Mouse (Mus musculus) embryonic facial prominence, embryonic 15.5 days (tissue): Measurements from ENCODE around the gene Poc1a. TPM values are rescaled to one million over a fixed set of nuclear protein-coding genes. Genes with fewer than 3 reads are reported as not detected.
A peak's percentile ranks its signal among the peaks of the same experiment; 100 is the strongest.

ENCODE experiments used
- ATAC-seq: fragments of 200-750 bp; cut with Nextera tagmentation; 2 replicates; pipeline ENCODE4 v1.8.0; 2017; ENCODE audit warnings: low read depth, moderate TSS enrichment; ENCODE audit not compliant: insufficient number of reproducible peaks, low FRiP score, low TSS enrichment
- H3K27ac ChIP-seq: fragments of 300-500 bp; sonication (generic); replicated peaks from 2 replicates; pipeline ENCODE4 v1.5.1; 2015; ENCODE audit warnings: mild to moderate bottlenecking, inconsistent platforms
- H3K27me3 ChIP-seq: fragments of 300-500 bp; sonication (generic); 2 replicates; pipeline ENCODE4 v1.6.1; 2015; ENCODE audit warnings: inconsistent platforms
- H3K36me3 ChIP-seq: fragments of 300-500 bp; sonication (generic); 2 replicates; pipeline ENCODE4 v1.6.1; 2015; ENCODE audit warnings: mild to moderate bottlenecking, inconsistent platforms
- H3K4me1 ChIP-seq: fragments of 300-500 bp; sonication (generic); 2 replicates; pipeline ENCODE4 v1.6.1; 2015; ENCODE audit warnings: inconsistent platforms
- H3K4me2 ChIP-seq: fragments of 300-500 bp; sonication (generic); replicated peaks from 2 replicates; pipeline ENCODE4 v1.6.1; 2015; ENCODE audit warnings: mild to moderate bottlenecking, inconsistent platforms
- H3K4me3 ChIP-seq: fragments of 300-500 bp; sonication (generic); replicated peaks from 2 replicates; pipeline ENCODE4 v1.5.1; 2015; ENCODE audit warnings: mild to moderate bottlenecking, inconsistent platforms
- H3K9ac ChIP-seq: fragments of 300-500 bp; sonication (generic); 2 replicates; pipeline ENCODE4 v1.6.1; 2015; ENCODE audit warnings: inconsistent platforms
- H3K9me3 ChIP-seq: fragments of 300-500 bp; sonication (generic); replicated peaks from 2 replicates; pipeline ENCODE4 v1.6.1; 2016; ENCODE audit warnings: inconsistent platforms
- WGBS: fragments of 180-500 bp; shearing (Covaris S2); methylation state at CpG from one replicate; pipeline ENCODE4 v1.1.7; 2015; 5-methylcytosine and 5-hydroxymethylcytosine counted together
- polyA plus RNA-seq: library from polyadenylated mRNA; unstranded; fragments of >200 nt; fragmentation: Nextera tagmentation; extraction: Ambion mirVana; gene quantifications from 2 replicates; pipeline ENCODE4 v1.2.1, GENCODE M21; 2015

Poc1a gene
- polyA plus RNA-seq, 1 experiment from 2014 or later = 32.8 TPM

- Histone ChIP-seq H3K36me3 (peaks cover 7% of the 10 kb centered on the region; the same call in 1 of the 2 replicates), H3K4me3 (no peak overlapping the region), H3K4me1 (peaks cover 31% of the 10 kb centered on the region), H3K9me3 (no peaks in the 10 kb centered on the region), H3K9ac (no peak overlapping the region), H3K27ac (0 out of 2 replicates have a peak overlapping the region, but pooled peaks have one; percentile 17), H3K27me3 (no peaks in the 10 kb centered on the region), H3K4me2 (no peak overlapping the region)
- WGBS = 81% methylated on average over 16 of the region's 16 CpGs
- no peak for ATAC-seq
Measured at GRCm38 (mm10) chr9:106302446-106303150, 21.7 kb downstream of the Poc1a start.

GRCm38 (mm10) chr9:106303460-106303960 lies 22.6 kb downstream of the Poc1a start:
- 81% methylated on average over 6 of the region's 6 CpGs for WGBS

GRCm38 (mm10) chr9:106305228-106305627 lies 24.4 kb downstream of the Poc1a start:
- no peak overlapping the region for H3K9ac ChIP-seq
- H3K9me3 ChIP-seq = no peaks in the 10 kb centered on the region
- ATAC-seq = no peak
- peaks cover 26% of the 10 kb centered on the region for H3K4me1 ChIP-seq
- no peak overlapping the region for H3K4me3 ChIP-seq
- 60% methylated on average over 7 of the region's 7 CpGs for WGBS
- H3K27ac ChIP-seq = no peak overlapping the region
- H3K36me3 ChIP-seq = no peaks in the 10 kb centered on the region; the same call in 1 of the 2 replicates
- H3K4me2 ChIP-seq = no peak overlapping the region
- H3K27me3 ChIP-seq = no peaks in the 10 kb centered on the region

More at GRCm38 (mm10) chr9:106303460-106303960, 22.6 kb downstream of the Poc1a start:
- Histone ChIP-seq H3K4me3 (no peak overlapping the region), H3K4me2 (no peak overlapping the region), H3K27ac (no peak overlapping the region), H3K27me3 (no peaks in the 10 kb centered on the region), H3K36me3 (peaks cover 3% of the 10 kb centered on the region; the same call in 1 of the 2 replicates), H3K9ac (no peak overlapping the region), H3K4me1 (peaks cover 31% of the 10 kb centered on the region), H3K9me3 (no peaks in the 10 kb centered on the region)
- ATAC-seq = no peak

- no peaks in the 10 kb centered on the region for H3K27me3 ChIP-seq
- no peak overlapping the region for H3K27ac ChIP-seq
- no peaks in the 10 kb centered on the region for H3K9me3 ChIP-seq
- no peaks in the 10 kb centered on the region; the same call in 1 of the 2 replicates for H3K36me3 ChIP-seq
- WGBS = 36% methylated on average over 8 of the region's 8 CpGs
- peaks cover 19% of the 10 kb centered on the region; the same call in 1 of the 2 replicates for H3K4me1 ChIP-seq
- ATAC-seq = no peak
- no peak overlapping the region for H3K9ac ChIP-seq
- no peak overlapping the region for H3K4me2 ChIP-seq
- no peak overlapping the region for H3K4me3 ChIP-seq
Measured at GRCm38 (mm10) chr9:106306662-106307351, 25.9 kb downstream of the Poc1a start.

- WGBS = 90% methylated on average over 5 of the region's 5 CpGs
- Histone ChIP-seq H3K9ac (no peak overlapping the region), H3K4me2 (no peak overlapping the region), H3K4me3 (no peak overlapping the region), H3K27ac (no peak overlapping the region), H3K36me3 (no peaks in the 10 kb centered on the region), H3K4me1 (peaks cover 19% of the 10 kb centered on the region; the same call in 1 of the 2 replicates), H3K9me3 (no peaks in the 10 kb centered on the region), H3K27me3 (no peaks in the 10 kb centered on the region)
- ATAC-seq = no peak
Measured at GRCm38 (mm10) chr9:106308151-106308550, 27.3 kb downstream of the Poc1a start.

- Histone ChIP-seq H3K27me3 (no peaks in the 10 kb centered on the region), H3K9me3 (no peaks in the 10 kb centered on the region), H3K27ac (peak overlapping the region; percentile 34; the same call in 1 of the 2 replicates), H3K4me2 (no peak overlapping the region), H3K4me1 (peaks cover 19% of the 10 kb centered on the region; the same call in 1 of the 2 replicates), H3K9ac (no peak overlapping the region), H3K36me3 (no peaks in the 10 kb centered on the region), H3K4me3 (no peak overlapping the region)
- ATAC-seq = no peak
- WGBS = 78% methylated on average over 2 of the region's 2 CpGs
Measured at GRCm38 (mm10) chr9:106308555-106308954, 27.7 kb downstream of the Poc1a start.

GRCm38 (mm10) chr9:106308983-106309382 lies 28.1 kb downstream of the Poc1a start:
- Histone ChIP-seq H3K27ac (peak overlapping the region; percentile 34; the same call in 1 of the 2 replicates), H3K36me3 (no peaks in the 10 kb centered on the region), H3K4me2 (no peak overlapping the region), H3K9ac (no peak overlapping the region), H3K9me3 (no peaks in the 10 kb centered on the region), H3K27me3 (no peaks in the 10 kb centered on the region), H3K4me1 (peaks cover 19% of the 10 kb centered on the region; the same call in 1 of the 2 replicates), H3K4me3 (no peak overlapping the region)
- ATAC-seq = no peak
- 84% methylated on average over 5 of the region's 5 CpGs for whole genome bisulfite sequencing

- Histone ChIP-seq H3K4me2 (no peak overlapping the region), H3K9me3 (no peaks in the 10 kb centered on the region), H3K27me3 (no peaks in the 10 kb centered on the region), H3K36me3 (no peaks in the 10 kb centered on the region), H3K27ac (no peak overlapping the region), H3K9ac (no peak overlapping the region), H3K4me1 (peaks cover 17% of the 10 kb centered on the region; the same call in 1 of the 2 replicates), H3K4me3 (no peak overlapping the region)
- WGBS = 69% methylated on average over 3 of the region's 3 CpGs
- no peak for ATAC-seq
Measured at GRCm38 (mm10) chr9:106309859-106310258, 29.0 kb downstream of the Poc1a start.

- no peaks in the 10 kb centered on the region for H3K9me3 ChIP-seq
- H3K36me3 ChIP-seq = no peaks in the 10 kb centered on the region
- 0 out of 2 replicates have a peak, but pooled peaks cover 6% of the 10 kb centered on the region for H3K4me1 ChIP-seq
- H3K4me2 ChIP-seq = no peak overlapping the region
- H3K27me3 ChIP-seq = no peaks in the 10 kb centered on the region
- no peak overlapping the region for H3K9ac ChIP-seq
- H3K4me3 ChIP-seq = no peak overlapping the region
- WGBS = 71% methylated on average over 10 of the region's 10 CpGs
- H3K27ac ChIP-seq = no peak overlapping the region
- ATAC-seq = no peak
Measured at GRCm38 (mm10) chr9:106311625-106312191, 30.8 kb downstream of the Poc1a start.

- no peak overlapping the region for H3K4me2 ChIP-seq
- no peak overlapping the region for H3K4me3 ChIP-seq
- H3K36me3 ChIP-seq = no peaks in the 10 kb centered on the region
- 94% methylated on average over 7 of the region's 7 CpGs for WGBS
- H3K9me3 ChIP-seq = no peaks in the 10 kb centered on the region
- no peaks in the 10 kb centered on the region for H3K27me3 ChIP-seq
- H3K4me1 ChIP-seq = peaks cover 5% of the 10 kb centered on the region
- H3K9ac ChIP-seq = no peak overlapping the region
- ATAC-seq = no peak
- no peak overlapping the region for H3K27ac ChIP-seq
Measured at GRCm38 (mm10) chr9:106312950-106313360, 32.1 kb downstream of the Poc1a start.

- Histone ChIP-seq H3K9me3 (no peaks in the 10 kb centered on the region), H3K27ac (no peak overlapping the region), H3K4me3 (no peak overlapping the region), H3K9ac (no peak overlapping the region), H3K4me2 (no peak overlapping the region), H3K4me1 (peaks cover 15% of the 10 kb centered on the region), H3K36me3 (no peaks in the 10 kb centered on the region), H3K27me3 (no peaks in the 10 kb centered on the region)
- no peak for ATAC-seq
- 55% methylated on average over 3 of the region's 3 CpGs for WGBS
Measured at GRCm38 (mm10) chr9:106314196-106314595, 33.3 kb downstream of the Poc1a start.
